Mouse (Mus musculus): ENCODE results near the gene Uqcrfs1. TPM values are rescaled to one million over a fixed set of nuclear protein-coding genes. Genes with fewer than 3 reads are reported as not detected.

The Uqcrfs1 gene
- total RNA-seq, 2 experiments from 2014 or later: 880 to 896 TPM

DNA sequence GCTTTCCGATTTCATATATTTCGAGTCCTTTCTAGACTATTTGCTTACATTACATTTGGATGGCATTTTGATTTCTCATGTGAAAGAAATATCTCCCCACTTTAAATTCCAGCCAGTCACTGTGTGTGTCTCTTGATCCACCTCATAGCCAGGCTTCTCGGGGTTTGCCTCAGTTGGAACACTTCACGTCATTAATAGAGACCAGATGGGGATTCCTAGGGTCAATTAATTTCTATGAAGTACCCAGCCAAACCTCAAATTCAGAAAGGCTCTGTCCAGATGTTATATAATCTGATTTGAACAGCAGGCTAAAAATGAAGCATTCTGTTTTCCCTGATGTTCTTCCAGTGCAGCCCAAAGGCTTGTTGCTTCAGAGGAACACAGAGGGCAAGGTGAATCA, 37.5 kb downstream of the Uqcrfs1 start:
- intact Hi-C loops (cut with DNase I): no loop called here
- DNase-seq: no peak

DNA sequence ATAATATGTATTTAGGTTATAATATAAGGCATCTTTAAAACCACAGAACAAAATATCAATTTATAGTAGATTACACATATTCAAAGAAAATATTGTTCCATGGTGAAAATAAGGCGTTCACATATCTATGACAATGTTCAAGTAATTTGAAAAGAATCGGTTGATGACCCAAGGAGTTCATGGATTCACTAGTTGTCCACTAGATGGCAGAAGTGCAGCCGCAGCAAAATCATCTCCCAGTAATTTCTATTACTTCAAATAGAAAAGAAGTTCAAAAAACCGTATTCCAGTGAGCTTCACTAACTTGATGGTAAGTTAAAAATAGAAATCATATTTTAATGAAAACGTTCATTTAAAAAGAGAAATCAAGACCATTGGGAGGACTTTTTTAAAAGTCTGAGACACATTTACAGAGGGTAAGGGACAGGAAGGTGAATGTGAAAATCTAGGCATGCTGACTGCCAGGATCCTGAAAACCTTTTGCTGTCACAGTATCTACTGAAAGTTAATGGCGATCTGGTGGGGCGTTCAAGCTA, 43.2 kb downstream of the Uqcrfs1 start:
- DNase-seq: peak in 1 of 2 experiments; percentile 31
- intact Hi-C loops (cut with DNase I): no loop called here

Other genes starting within 250 kb of the Uqcrfs1 start
- 10 to 100 TPM; 35.3 to 44.8 TPM for gene Agtr1a, start 208.9 kb downstream of the Uqcrfs1 start, total RNA-seq (2021)
- 10 to 100 TPM; 21.6 to 22.3 TPM for gene Dusp22, start 114.6 kb upstream of the Uqcrfs1 start, total RNA-seq (2021)
- gene Irf4, start 203.9 kb upstream of the Uqcrfs1 start, total RNA-seq (2021): 1 to 10 TPM in 1 of 2 experiments, under 1 TPM in 1; 0.92 to 1.1 TPM